In genomic region chr12:77667875-77668204, GRCm38 (mm10) we compare ENCODE assay signal across 9 mouse cellular contexts.
DNase-seq lines count a peak whose midpoint lies in the region; ATAC-seq and TF ChIP-seq lines count a peak whose summit lies in the region.
"Had no signal": no experiment of that assay in that cellular context is flagged by ENCODE, and none has a peak within 500 bp of the region (broad histone marks: within the 10 kb centered on the region; RNA-seq: fewer than 3 reads in every experiment).

No protein-coding gene starts in this region.

- TF ChIP-seq POLR2A in cortical plate, adult 2 months (IDR thresholded peaks at IDR 0.05; ENCODE audit: extremely low read depth, insufficient read depth, low read length) = no peak

- H3K4me2 ChIP-seq in kidney, embryonic 14.5 days (replicated peaks; ENCODE audit: low read depth, low read length) = no peak overlapping the region
- H3K4me2 ChIP-seq in liver, embryonic 13.5 days = no peak overlapping the region
- H3K4me2 ChIP-seq in neural tube, embryonic 15.5 days = no peak overlapping the region

- H3K27ac ChIP-seq in cortical plate, adult 2 months (ENCODE audit: insufficient read depth, low read length) = no peak overlapping the region
- no peak overlapping the region for H3K27ac ChIP-seq in kidney, embryonic 14.5 days (ENCODE audit: low read depth, low read length)
- no peak overlapping the region for H3K27ac ChIP-seq in liver, embryonic 13.5 days
- no peak overlapping the region for H3K27ac ChIP-seq in neural tube, embryonic 15.5 days (replicated peaks)

- H3K4me1 ChIP-seq in cortical plate, adult 2 months (ENCODE audit: control insufficient read depth, insufficient read depth, low read length) = peaks cover 10% of the 10 kb centered on the region
- H3K4me1 ChIP-seq in kidney, embryonic 14.5 days (ENCODE audit: control insufficient read depth, insufficient read depth, low read length) = 0 out of 2 replicates have a peak, but pooled peaks cover 5% of the 10 kb centered on the region
- no peaks in the 10 kb centered on the region for H3K4me1 ChIP-seq in liver, embryonic 13.5 days (replicated peaks)
- peaks cover 4% of the 10 kb centered on the region; the same call in 1 of the 2 replicates for H3K4me1 ChIP-seq in neural tube, embryonic 15.5 days

- H3K27me3 ChIP-seq in kidney, embryonic 14.5 days (ENCODE audit: control insufficient read depth, insufficient read depth, low read length) = no peaks in the 10 kb centered on the region; the same call in 1 of the 2 replicates
- H3K27me3 ChIP-seq in liver, embryonic 13.5 days = no peaks in the 10 kb centered on the region
- H3K27me3 ChIP-seq in neural tube, embryonic 15.5 days (replicated peaks) = no peaks in the 10 kb centered on the region

- peak; percentile 70 for DNase-seq in A20 (ENCODE audit: low read depth, low spot score)
- DNase-seq in heart, adult 9 months (ENCODE audit: low spot score in 2 of 2) = peak; percentile 2 to 33
- DNase-seq in liver, embryonic 13.5 days = peak; percentile 6
- DNase-seq in testis, postnatal 14 days (ENCODE audit: low spot score) = peak; percentile 24

- no peaks in the 10 kb centered on the region for H3K9me3 ChIP-seq in kidney, embryonic 14.5 days (ENCODE audit: control insufficient read depth, low read length)
- H3K9me3 ChIP-seq in liver, embryonic 13.5 days (replicated peaks) = no peaks in the 10 kb centered on the region
- H3K9me3 ChIP-seq in neural tube, embryonic 15.5 days (replicated peaks) = no peaks in the 10 kb centered on the region

- 6% methylated on average over 6 of the region's 6 CpGs for WGBS in kidney, embryonic 14.5 days
- WGBS in liver, embryonic 13.5 days (ENCODE audit: insufficient replicate concordance) = 6% methylated on average over 6 of the region's 6 CpGs
- WGBS in neural tube, embryonic 15.5 days = 5% methylated on average over 6 of the region's 6 CpGs

- H3K36me3 ChIP-seq in kidney, embryonic 14.5 days (ENCODE audit: control insufficient read depth, insufficient read depth, low read length) = no peaks in the 10 kb centered on the region
- no peaks in the 10 kb centered on the region for H3K36me3 ChIP-seq in liver, embryonic 13.5 days
- no peaks in the 10 kb centered on the region for H3K36me3 ChIP-seq in neural tube, embryonic 15.5 days

- peak; percentile 43 for ATAC-seq in activated CD4-positive, CD25-positive, alpha-beta regulatory T cell, adult 4 months
- ATAC-seq in kidney, embryonic 14.5 days (ENCODE audit: low FRiP score, low TSS enrichment) = peak; percentile 68; the same call in 1 of the 2 replicates
- ATAC-seq in liver, embryonic 13.5 days (ENCODE audit: low read depth) = no peak
- ATAC-seq in neural tube, embryonic 15.5 days (ENCODE audit: low FRiP score) = peak; percentile 39; the same call in 1 of the 2 replicates

- no peak overlapping the region for H3K4me3 ChIP-seq in cortical plate, adult 2 months (ENCODE audit: insufficient read depth, low read length)
- no peak overlapping the region for H3K4me3 ChIP-seq in kidney, embryonic 14.5 days (ENCODE audit: low read length)
- no peak overlapping the region for H3K4me3 ChIP-seq in liver, embryonic 13.5 days (replicated peaks)
- H3K4me3 ChIP-seq in neural tube, embryonic 15.5 days (replicated peaks) = no peak overlapping the region
- H3K4me3 ChIP-seq: erythroblast, embryonic 14.5 days had no signal

- peak; percentile 74 for TF ChIP-seq CTCF in cortical plate, adult 2 months (IDR thresholded peaks at IDR 0.05; ENCODE audit: extremely low read depth, insufficient read depth, low read length)

- no peak overlapping the region for H3K9ac ChIP-seq in kidney, embryonic 14.5 days (ENCODE audit: low read depth, low read length)
- no peak overlapping the region for H3K9ac ChIP-seq in liver, embryonic 13.5 days
- H3K9ac ChIP-seq in neural tube, embryonic 15.5 days (replicated peaks) = no peak overlapping the region

Comparison
In these comparisons a context has a peak if more than half of its experiments do, and no peak if none do; other contexts are left out.
1. DNase-seq: peak in every context shown above with its lines; median percentile 70 in A20; 24 in testis, postnatal 14 days; 18 in heart, adult 9 months; 6 in liver, embryonic 13.5 days.